Mouse (Mus musculus): ENCODE measurements around the gene Abhd11. TPM values are rescaled to one million over a fixed set of nuclear protein-coding genes. Genes with fewer than 3 reads are reported as not detected.

The Abhd11 gene
- total RNA-seq (2023), result 10 to 100 TPM; 43.8 to 44.2 TPM

GRCm38 (mm10) chr5:135008671-135009589 is at the start of gene Abhd11:
Gene Abhd11 (plus strand): TSS chr5:135009152.

GRCm38 (mm10) chr5:134985633-134986297 is 23.2 kb upstream of the Abhd11 start, which contains the start of gene Cldn3:
Gene Cldn3 (plus strand): TSS chr5:134986214.

GRCm38 (mm10) chr5:135023344-135024173 is 14.6 kb downstream of the Abhd11 start, which contains the start of gene Stx1a:
Gene Stx1a (plus strand): TSS chr5:135023482.

Other genes with a start within 250 kb of the Abhd11 start
- not detected for gene Tmem270, start 102.4 kb upstream of the Abhd11 start, total RNA-seq (2023)
- not detected for gene Cldn13, start 93.6 kb upstream of the Abhd11 start, total RNA-seq (2023)
- 10 to 100 TPM; 11.7 to 15.9 TPM for gene Mettl27, start 76.8 kb upstream of the Abhd11 start, total RNA-seq (2023)
- not detected for gene Cldn4, start 62.2 kb upstream of the Abhd11 start, total RNA-seq (2023)
- not detected for gene Cldn3, start 22.9 kb upstream of the Abhd11 start, total RNA-seq (2023)
- 10 to 100 TPM; 51.3 to 55.9 TPM for gene Stx1a, start 14.3 kb downstream of the Abhd11 start, total RNA-seq (2023)
- 10 to 100 TPM; 17.7 to 19.5 TPM for gene Dnajc30, start 55.0 kb downstream of the Abhd11 start, total RNA-seq (2023)
- gene Bud23, start 55.8 kb downstream of the Abhd11 start, total RNA-seq (2023), result 10 to 100 TPM; 67.9 to 86.3 TPM
- not detected for gene Vps37d, start 69.1 kb downstream of the Abhd11 start, total RNA-seq (2023)
- gene Mlxipl, start 80.7 kb downstream of the Abhd11 start, total RNA-seq (2023), result under 1 TPM in 1 of 2 experiments, not detected in 1; 0.35 TPM
- 10 to 100 TPM; 16.9 to 20.9 TPM for gene Tbl2, start 140.5 kb downstream of the Abhd11 start, total RNA-seq (2023)
- gene Bcl7b, start 159.1 kb downstream of the Abhd11 start, total RNA-seq (2023), result 10 to 100 TPM; 60.6 to 66.6 TPM
- 100 to 1,000 TPM; 110 to 113 TPM for gene Baz1b, start 178.1 kb downstream of the Abhd11 start, total RNA-seq (2023)
- gene Fzd9, start 242.1 kb downstream of the Abhd11 start, total RNA-seq (2023), result under 1 TPM in 1 of 2 experiments, not detected in 1; 0.23 TPM